Mouse (Mus musculus) stomach, embryonic 15.5 days (tissue): Measurements from ENCODE around the gene Foxe1. TPM values are rescaled to one million over a fixed set of nuclear protein-coding genes. Genes with fewer than 3 reads are reported as not detected.
A peak's percentile ranks its signal among the peaks of the same experiment; 100 is the strongest.

Experiments
- ATAC-seq: fragments of 200-750 bp; cut with Nextera tagmentation; 2 replicates; pipeline ENCODE4 v1.8.0; 2017; ENCODE audit warnings: low read depth, moderate number of reproducible peaks, moderate TSS enrichment; ENCODE audit not compliant: insufficient read depth, low FRiP score
- H3K27ac ChIP-seq: fragments of 300-500 bp; sonication (generic); 2 replicates; pipeline ENCODE4 v1.5.1; 2015; ENCODE audit warnings: mild to moderate bottlenecking, inconsistent platforms
- H3K27me3 ChIP-seq: fragments of 300-500 bp; sonication (generic); replicated peaks from 2 replicates; pipeline ENCODE4 v1.6.1; 2015; ENCODE audit warnings: inconsistent platforms
- H3K36me3 ChIP-seq: fragments of 300-500 bp; sonication (generic); 2 replicates; pipeline ENCODE4 v1.6.1; 2015; ENCODE audit warnings: inconsistent platforms
- H3K4me1 ChIP-seq: fragments of 300-500 bp; sonication (generic); 2 replicates; pipeline ENCODE4 v1.6.1; 2015; ENCODE audit warnings: inconsistent platforms
- H3K4me2 ChIP-seq: fragments of 300-500 bp; sonication (generic); 2 replicates; pipeline ENCODE4 v1.6.1; 2015; ENCODE audit warnings: mild to moderate bottlenecking, inconsistent platforms
- H3K4me3 ChIP-seq: fragments of 300-500 bp; sonication (generic); replicated peaks from 2 replicates; pipeline ENCODE4 v1.5.1; 2015; ENCODE audit warnings: inconsistent platforms
- H3K9ac ChIP-seq: fragments of 300-500 bp; sonication (generic); 2 replicates; pipeline ENCODE4 v1.6.1; 2015; ENCODE audit warnings: inconsistent platforms
- H3K9me3 ChIP-seq: fragments of 300-500 bp; sonication (generic); 2 replicates; pipeline ENCODE4 v1.6.1; 2016; ENCODE audit warnings: inconsistent platforms
- WGBS: fragments of 180-500 bp; shearing (Covaris S2); methylation state at CpG from one replicate; pipeline ENCODE4 v1.1.7; 2015; 5-methylcytosine and 5-hydroxymethylcytosine counted together
- polyA plus RNA-seq: library from polyadenylated mRNA; unstranded; fragments of >200 nt; fragmentation: Nextera tagmentation; extraction: Ambion mirVana; gene quantifications from 2 replicates; pipeline ENCODE4 v1.2.1, GENCODE M21; 2015

Foxe1 gene
- polyA plus RNA-seq, 1 experiment from 2014 or later, result 0.71 TPM

DNA sequence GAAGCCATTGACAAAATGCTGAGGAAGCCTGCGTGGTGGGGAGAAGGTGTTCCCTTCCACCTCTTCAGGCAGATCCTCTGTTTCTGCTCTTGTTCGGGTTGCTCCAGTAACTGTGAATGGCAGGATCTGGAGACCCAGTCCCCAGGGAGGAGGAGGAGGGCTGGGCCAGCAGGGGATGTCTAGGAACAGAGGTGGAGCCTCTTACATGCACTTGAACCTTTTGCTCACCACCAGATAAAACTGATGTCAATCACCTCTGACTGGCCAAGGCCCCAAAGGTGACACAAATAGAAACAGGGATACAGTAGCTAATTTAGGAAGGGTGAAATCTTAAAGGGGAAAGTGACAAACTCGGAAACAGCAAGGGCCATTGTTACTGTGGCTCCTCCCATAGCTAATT, 5.4 kb upstream of the Foxe1 start:
- ATAC-seq, result no peak
- Histone ChIP-seq H3K27ac (no peak overlapping the region), H3K36me3 (no peaks in the 10 kb centered on the region), H3K9ac (no peak overlapping the region), H3K9me3 (no peaks in the 10 kb centered on the region), H3K4me1 (0 out of 2 replicates have a peak, but pooled peaks cover 4% of the 10 kb centered on the region), H3K4me3 (no peak overlapping the region), H3K27me3 (peaks cover 58% of the 10 kb centered on the region), H3K4me2 (no peak overlapping the region)
- WGBS, result 5% methylated on average over 3 of the region's 3 CpGs

DNA sequence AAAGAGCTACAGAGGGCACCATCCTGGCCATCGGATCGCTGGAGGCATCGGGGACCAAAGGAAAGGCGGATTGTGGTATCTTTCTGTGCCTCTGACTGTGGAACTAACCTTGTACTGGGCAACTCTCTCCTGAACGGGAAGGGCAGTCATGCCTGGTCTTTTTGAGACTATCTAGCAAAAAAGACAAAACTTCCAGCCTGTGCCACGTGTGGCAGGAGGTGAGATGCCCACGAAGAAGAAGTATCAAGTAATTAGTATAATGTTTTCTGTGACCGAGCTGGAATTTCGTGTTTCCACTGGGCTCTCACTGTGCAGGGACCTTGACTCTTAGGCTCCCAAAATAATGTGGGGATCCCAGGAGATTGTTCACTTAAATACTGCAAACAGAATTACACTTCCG, 4.4 kb upstream of the Foxe1 start:
- Histone ChIP-seq H3K4me2 (no peak overlapping the region), H3K36me3 (no peaks in the 10 kb centered on the region), H3K27me3 (peaks cover 68% of the 10 kb centered on the region), H3K27ac (no peak overlapping the region), H3K9me3 (no peaks in the 10 kb centered on the region), H3K9ac (no peak overlapping the region), H3K4me3 (no peak overlapping the region), H3K4me1 (peaks cover 13% of the 10 kb centered on the region; the same call in 1 of the 2 replicates)
- no peak for ATAC-seq
- 21% methylated on average over 10 of the region's 10 CpGs for WGBS

DNA sequence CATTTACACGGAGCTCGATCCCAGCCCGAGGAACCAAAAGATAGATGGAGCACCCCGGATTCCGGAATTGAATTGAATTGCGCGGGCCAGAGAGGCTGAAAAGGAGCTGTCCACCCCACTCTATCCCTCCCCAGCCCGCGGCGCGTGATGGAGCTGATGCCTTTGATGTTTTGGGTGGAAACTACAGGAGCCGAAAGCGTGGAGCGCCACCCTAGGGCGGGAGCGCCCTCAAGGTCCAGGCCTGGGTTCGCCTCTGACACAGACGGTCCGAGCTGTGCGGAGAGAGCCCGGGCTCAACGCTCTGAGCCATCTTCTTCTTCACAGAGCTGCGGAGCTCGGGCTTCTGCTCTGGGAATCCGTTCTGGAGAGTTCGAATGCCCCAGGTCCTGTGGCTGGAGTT, 3.8 kb upstream of the Foxe1 start:
- Histone ChIP-seq H3K4me1 (peaks cover 17% of the 10 kb centered on the region; the same call in 1 of the 2 replicates), H3K4me2 (no peak overlapping the region), H3K36me3 (no peaks in the 10 kb centered on the region), H3K27me3 (peaks cover 74% of the 10 kb centered on the region), H3K9ac (no peak overlapping the region), H3K9me3 (no peaks in the 10 kb centered on the region), H3K27ac (no peak overlapping the region), H3K4me3 (no peak overlapping the region)
- ATAC-seq, result no peak
- 2% methylated on average over 26 of the region's 26 CpGs for WGBS

DNA sequence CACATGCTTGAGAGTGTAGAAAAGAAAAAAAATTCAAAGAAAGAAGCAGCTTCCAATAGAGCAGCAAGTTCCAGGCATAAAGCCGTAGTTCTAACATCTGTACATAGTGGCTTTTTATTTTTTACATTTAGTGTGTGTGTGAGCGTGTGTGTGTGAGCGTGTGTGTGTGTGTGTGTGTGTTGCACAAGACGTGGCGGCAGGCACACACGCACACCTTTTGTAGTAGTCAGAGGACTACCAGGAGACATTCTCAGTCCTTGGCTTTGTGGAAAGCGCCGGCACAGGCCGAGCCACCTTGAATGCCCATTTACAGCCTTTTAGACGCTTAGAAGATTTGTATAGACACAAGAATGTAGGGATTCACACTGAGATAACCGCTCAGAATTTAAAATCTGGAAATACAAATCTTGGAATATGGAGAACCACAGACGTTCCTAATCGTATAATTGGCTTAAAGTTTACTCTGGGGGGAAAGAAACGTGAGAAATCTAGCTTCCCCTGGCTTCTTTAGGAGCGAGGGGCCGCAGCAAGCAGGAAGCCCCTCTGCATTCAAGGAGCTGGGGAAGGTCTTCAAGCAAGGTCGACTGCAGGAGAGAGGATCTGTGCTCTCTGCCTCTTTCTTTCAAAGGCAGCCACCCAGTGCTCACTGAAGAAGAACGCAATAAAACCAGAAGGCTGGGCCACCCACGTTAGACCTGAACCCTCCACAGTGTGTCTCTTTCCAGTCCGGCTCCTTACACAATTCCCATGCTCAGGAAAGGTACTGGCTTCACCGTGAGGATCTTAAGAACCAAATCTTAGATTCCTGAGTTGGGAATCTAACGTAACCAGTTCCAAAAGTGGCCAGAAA, 1.4 kb upstream of the Foxe1 start:
- Histone ChIP-seq H3K4me1 (peaks cover 22% of the 10 kb centered on the region; the same call in 1 of the 2 replicates), H3K9me3 (no peaks in the 10 kb centered on the region), H3K27ac (no peak overlapping the region), H3K27me3 (peaks cover 90% of the 10 kb centered on the region), H3K4me3 (peak overlapping the region; percentile 20; the same call in 1 of the 2 replicates), H3K9ac (no peak overlapping the region), H3K36me3 (no peaks in the 10 kb centered on the region), H3K4me2 (peak overlapping the region; percentile 21; the same call in 1 of the 2 replicates)
- no peak for ATAC-seq
- WGBS, result 14% methylated on average over 22 of the region's 22 CpGs

DNA sequence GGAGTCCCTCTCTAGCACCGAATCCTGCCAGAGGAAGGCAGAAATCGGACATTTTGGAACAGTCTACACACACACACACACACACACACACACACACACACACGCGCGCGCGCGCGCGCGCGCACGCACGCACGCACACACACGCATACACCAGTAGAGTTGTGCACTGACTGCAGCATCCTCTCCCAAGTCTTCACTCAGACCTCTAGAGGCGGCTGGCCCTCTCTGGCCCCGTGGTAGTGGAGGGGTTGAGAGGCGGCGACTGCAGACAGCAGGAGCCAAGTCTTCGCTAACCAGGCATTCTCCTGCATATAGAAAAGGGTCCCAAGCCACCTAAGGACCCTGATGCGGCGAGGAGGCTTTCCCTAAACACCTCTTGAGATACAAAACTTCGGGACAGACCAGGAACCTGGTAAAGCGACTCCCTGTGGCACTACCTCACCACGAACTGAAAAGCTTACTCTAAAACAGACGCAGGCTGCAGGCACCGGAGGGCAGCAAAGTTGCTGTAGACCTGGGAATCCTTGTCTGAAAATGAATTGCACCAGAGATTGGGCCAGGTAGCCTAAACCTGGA, 610 bp upstream of the Foxe1 start:
- Histone ChIP-seq H3K27me3 (peaks cover 92% of the 10 kb centered on the region), H3K4me3 (peak overlapping the region; percentile 20)

DNA sequence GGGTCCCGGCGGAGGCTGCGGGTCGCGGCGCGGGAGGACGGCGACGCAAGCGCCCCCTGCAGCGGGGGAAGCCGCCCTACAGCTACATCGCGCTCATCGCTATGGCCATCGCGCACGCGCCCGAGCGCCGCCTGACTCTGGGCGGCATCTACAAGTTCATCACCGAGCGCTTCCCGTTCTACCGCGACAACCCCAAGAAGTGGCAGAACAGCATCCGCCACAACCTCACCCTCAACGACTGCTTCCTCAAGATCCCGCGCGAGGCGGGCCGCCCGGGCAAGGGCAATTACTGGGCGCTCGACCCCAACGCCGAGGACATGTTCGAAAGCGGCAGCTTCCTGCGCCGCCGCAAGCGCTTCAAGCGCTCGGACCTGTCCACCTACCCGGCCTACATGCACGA, 879 bp downstream of the Foxe1 start:
- H3K36me3 ChIP-seq, result no peaks in the 10 kb centered on the region
- 1% methylated on average over 51 of the region's 51 CpGs for WGBS
- H3K9ac ChIP-seq, result no peak overlapping the region
- peak overlapping the region; percentile 63 for H3K4me2 ChIP-seq
- no peaks in the 10 kb centered on the region for H3K9me3 ChIP-seq
- peaks cover 88% of the 10 kb centered on the region for H3K27me3 ChIP-seq
- H3K4me1 ChIP-seq, result peaks cover 22% of the 10 kb centered on the region; the same call in 1 of the 2 replicates
- ATAC-seq, result 0 out of 2 replicates have a peak, but pooled peaks have one; percentile 14
- H3K4me3 ChIP-seq, result peak overlapping the region; percentile 37
- H3K27ac ChIP-seq, result no peak overlapping the region

More for the DNA sequence above, 610 bp upstream of the Foxe1 start:
- Histone ChIP-seq H3K4me1 (peaks cover 22% of the 10 kb centered on the region; the same call in 1 of the 2 replicates), H3K9me3 (no peaks in the 10 kb centered on the region), H3K36me3 (no peaks in the 10 kb centered on the region), H3K9ac (no peak overlapping the region), H3K27ac (no peak overlapping the region), H3K4me2 (peak overlapping the region; percentile 63; the same call in 1 of the 2 replicates)
- no peak for ATAC-seq
- under 1% methylated on average over 28 of the region's 28 CpGs for WGBS

DNA sequence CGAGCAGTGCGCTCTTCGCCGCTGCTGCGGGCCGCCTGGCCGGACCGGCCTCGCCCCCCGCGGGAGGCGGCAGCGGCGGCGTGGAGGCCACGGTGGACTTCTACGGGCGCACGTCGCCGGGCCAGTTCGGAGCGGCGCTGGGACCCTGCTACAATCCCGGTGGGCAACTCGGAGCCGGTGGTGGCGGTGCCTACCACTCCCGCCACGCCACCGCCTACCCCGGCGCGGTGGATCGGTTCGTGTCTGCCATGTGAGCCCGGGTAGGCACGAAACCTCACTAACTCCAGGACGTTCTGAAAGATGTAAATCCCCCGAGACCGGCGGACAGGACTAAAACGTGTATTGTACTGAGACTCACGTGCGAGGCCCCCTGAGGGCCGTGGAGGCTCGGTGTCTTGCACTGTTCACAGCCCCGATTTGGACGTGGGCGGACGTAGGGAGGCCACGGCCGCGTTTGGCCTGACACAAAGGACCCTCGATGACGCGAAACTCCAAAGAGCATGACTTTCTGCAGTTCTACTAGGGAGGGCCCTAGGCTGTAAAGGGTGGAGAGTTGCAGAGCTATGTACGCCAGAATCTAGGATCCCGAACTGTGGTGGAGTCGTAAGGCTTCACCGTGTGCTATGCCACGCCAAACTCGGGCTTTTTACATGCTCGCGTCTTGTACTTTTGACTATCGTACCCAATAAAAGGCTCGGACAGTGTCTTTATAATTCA, 1.8 kb downstream of the Foxe1 start:
- 4% methylated on average over 64 of the region's 67 CpGs for WGBS
- Histone ChIP-seq H3K27me3 (peaks cover 88% of the 10 kb centered on the region), H3K9ac (no peak overlapping the region), H3K36me3 (no peaks in the 10 kb centered on the region), H3K27ac (no peak overlapping the region), H3K4me2 (peak overlapping the region; percentile 63), H3K4me1 (peaks cover 18% of the 10 kb centered on the region; the same call in 1 of the 2 replicates), H3K4me3 (peak overlapping the region; percentile 37), H3K9me3 (no peaks in the 10 kb centered on the region)
- no peak for ATAC-seq

DNA sequence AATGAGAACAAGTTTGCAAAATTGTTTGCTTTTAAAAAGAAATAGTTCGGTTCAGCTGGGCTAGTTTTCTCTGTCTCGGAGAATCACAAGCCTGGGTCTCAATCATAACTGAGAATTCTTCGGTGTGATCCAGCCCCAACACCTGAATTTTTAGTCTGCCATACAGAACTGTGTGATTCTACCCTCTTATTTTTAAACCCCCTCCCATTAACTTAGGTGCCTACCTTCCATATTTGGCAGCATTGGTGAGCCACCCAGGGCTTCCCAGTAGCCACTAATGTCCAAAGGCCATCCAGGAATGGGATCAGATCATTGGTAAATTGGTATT, 2.3 kb downstream of the Foxe1 start:
- H3K27me3 ChIP-seq, result peaks cover 88% of the 10 kb centered on the region
- peaks cover 18% of the 10 kb centered on the region; the same call in 1 of the 2 replicates for H3K4me1 ChIP-seq
- no peak overlapping the region for H3K9ac ChIP-seq
- H3K4me3 ChIP-seq, result peak overlapping the region; percentile 37; the same call in 1 of the 2 replicates
- H3K9me3 ChIP-seq, result no peaks in the 10 kb centered on the region
- ATAC-seq, result no peak
- no peak overlapping the region for H3K27ac ChIP-seq
- no peak overlapping the region for H3K4me2 ChIP-seq
- H3K36me3 ChIP-seq, result no peaks in the 10 kb centered on the region
- 25% methylated on average over 3 of the region's 3 CpGs for WGBS

DNA sequence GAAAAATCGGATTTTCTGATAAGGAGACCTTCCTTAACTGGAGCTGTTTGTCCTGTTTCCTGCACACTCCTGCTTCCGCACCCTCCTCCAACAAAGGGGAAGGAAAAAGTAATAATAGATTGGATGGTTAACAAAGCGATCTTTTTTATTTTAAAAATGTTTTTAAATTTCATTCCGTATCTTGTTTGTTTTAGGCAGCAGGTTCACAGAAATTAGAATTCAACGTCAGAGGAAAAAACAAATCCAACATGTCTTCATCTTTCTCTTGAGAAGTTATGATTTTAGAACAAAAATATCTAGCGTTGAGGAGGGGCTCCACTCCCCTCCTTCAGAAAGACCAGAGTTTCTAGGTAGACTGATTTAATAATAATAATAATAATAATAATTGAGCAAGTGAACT, 2.8 kb downstream of the Foxe1 start:
- no peaks in the 10 kb centered on the region for H3K9me3 ChIP-seq
- WGBS, result 25% methylated on average over 6 of the region's 6 CpGs
- peaks cover 88% of the 10 kb centered on the region for H3K27me3 ChIP-seq
- ATAC-seq, result no peak
- no peak overlapping the region for H3K27ac ChIP-seq
- no peaks in the 10 kb centered on the region for H3K36me3 ChIP-seq
- no peak overlapping the region for H3K9ac ChIP-seq
- H3K4me1 ChIP-seq, result peaks cover 18% of the 10 kb centered on the region; the same call in 1 of the 2 replicates
- no peak overlapping the region for H3K4me3 ChIP-seq
- H3K4me2 ChIP-seq, result no peak overlapping the region

DNA sequence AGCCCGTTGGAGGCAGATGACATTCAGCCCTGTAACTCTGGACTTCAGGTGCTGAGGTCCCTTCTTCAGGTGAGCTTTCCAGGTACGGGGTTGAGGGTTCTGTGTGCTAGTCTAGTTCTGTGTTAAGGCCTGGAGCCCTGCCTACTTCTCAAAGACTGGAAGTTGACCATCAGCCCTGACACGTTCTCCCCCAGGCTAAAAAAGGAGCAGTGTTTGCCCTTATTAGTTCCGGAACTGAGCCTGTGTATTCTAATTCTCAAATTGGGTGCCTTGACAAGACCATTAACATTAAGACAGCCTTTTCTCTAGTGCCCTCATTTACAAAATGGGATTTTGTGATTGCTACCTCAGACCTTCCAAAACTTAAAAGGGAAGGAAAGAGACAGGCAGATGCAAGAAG, 3.7 kb downstream of the Foxe1 start:
- H3K9ac ChIP-seq, result no peak overlapping the region
- no peak overlapping the region for H3K4me2 ChIP-seq
- H3K27me3 ChIP-seq, result peaks cover 86% of the 10 kb centered on the region
- no peaks in the 10 kb centered on the region for H3K36me3 ChIP-seq
- no peak for ATAC-seq
- peaks cover 18% of the 10 kb centered on the region; the same call in 1 of the 2 replicates for H3K4me1 ChIP-seq
- H3K4me3 ChIP-seq, result no peak overlapping the region
- no peaks in the 10 kb centered on the region for H3K9me3 ChIP-seq
- whole genome bisulfite sequencing, result 8% methylated on average over 4 of the region's 4 CpGs
- no peak overlapping the region for H3K27ac ChIP-seq

DNA sequence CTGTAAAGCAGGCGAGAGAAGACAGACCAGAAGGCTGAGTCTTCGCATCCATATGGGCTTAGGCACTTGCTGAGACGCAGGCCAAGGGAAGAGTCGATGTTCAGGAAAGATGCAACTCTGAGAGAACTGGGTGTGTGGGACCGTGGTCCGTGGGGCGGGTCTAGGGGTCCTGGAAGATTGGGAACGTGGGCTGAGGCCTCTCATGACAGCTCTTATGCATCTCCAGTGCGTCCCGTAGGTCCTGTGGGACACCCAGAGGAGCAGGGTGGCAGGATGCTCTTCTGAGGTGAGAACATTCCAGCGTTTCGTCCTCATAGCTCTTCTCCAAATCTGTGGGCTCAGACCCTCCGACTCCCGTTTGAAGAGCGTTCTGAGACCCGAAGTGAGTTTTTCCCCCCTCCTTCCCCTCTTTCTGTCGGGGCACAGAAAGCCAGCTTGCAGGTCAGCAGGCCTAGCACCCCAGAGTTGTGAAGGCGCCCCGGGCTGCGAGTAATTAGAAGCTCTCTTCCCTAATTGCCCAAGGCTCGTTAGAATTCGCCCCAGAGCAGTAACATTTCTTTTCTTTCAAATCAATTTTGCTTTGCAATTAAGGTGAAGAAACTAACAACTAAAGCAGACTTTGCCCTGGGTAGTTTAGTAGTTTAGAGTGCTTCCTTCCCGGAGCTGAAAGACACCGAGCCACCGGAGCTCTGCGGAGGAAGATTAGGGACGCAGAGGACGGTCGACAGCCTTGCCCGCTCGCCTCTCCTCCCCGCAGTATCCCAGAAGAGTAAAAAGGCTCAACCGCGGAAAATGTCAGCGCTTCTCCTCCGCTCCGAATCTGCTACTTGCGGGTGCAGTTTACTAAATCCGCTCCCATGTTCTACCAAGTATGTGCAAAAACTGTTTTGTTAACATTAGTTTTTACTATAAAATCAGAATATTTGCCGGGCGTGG, 4.4 kb downstream of the Foxe1 start:
- Histone ChIP-seq H3K27me3 (peaks cover 81% of the 10 kb centered on the region), H3K4me2 (no peak overlapping the region), H3K9me3 (no peaks in the 10 kb centered on the region), H3K4me1 (peaks cover 18% of the 10 kb centered on the region; the same call in 1 of the 2 replicates), H3K9ac (no peak overlapping the region), H3K36me3 (no peaks in the 10 kb centered on the region), H3K4me3 (no peak overlapping the region), H3K27ac (no peak overlapping the region)
- no peak for ATAC-seq
- 5% methylated on average over 41 of the region's 41 CpGs for WGBS
